Mouse (Mus musculus) ZHBTc4 (cell line): ENCODE measurements at regions not wholly inside any gene's neighbourhood (a gene's known extent, or its start where the extent isn't known, plus 50 kb on each side); places are given as distances from the start of the nearest gene placed in this dataset.

Source experiments
- DNase-seq: peaks from one replicate; pipeline ENCODE4 v3.0.0-alpha.2; 2011; ENCODE audit warnings: low read depth, low spot score

DNA sequence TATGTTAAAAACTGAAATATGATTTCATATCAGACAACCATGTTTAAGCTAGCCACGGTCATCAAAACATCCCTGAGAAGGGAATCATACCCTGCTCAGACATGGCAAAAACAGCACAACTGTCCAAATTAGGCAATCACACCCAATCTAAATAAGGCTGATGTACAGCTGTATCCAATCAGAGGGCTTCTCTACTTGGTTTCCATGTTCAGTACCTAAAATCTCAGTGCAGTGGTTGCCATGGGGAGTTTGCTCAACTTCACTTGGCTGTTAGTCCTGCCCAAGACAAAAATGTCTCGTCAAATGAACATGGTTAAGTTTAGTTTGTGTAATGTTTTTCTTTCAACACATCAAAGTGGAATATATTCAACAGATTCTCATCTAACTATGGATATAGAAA is 987.0 kb downstream of the Cdh9 start:
- no peak for DNase-seq

- no peak for DNase-seq
These were observed 1002.1 kb downstream of the Cdh9 start for GRCm38 (mm10) chr15:17730651-17731050.

DNA sequence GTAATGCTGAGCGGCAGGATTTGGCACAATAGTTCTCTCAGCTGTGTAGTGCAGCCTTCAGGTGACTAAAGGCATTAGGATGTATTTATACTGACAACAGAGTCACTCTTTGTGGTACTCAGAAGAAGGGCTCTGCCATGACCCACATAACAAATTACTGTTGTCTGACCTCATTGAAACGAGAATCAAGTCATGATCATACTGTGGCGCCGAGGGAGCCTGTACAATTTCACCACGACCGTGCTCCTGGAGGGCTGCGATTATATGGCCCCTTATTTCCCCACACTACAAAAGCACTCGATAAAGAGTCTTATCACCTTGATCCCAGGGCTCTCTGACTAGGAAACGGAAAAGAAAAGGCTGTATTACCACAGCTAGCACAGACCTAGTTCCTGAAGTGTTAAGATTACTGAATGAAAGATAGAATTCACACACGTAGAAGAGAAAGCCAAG is 1041.7 kb downstream of the Cdh9 start:
- no peak for DNase-seq

DNA sequence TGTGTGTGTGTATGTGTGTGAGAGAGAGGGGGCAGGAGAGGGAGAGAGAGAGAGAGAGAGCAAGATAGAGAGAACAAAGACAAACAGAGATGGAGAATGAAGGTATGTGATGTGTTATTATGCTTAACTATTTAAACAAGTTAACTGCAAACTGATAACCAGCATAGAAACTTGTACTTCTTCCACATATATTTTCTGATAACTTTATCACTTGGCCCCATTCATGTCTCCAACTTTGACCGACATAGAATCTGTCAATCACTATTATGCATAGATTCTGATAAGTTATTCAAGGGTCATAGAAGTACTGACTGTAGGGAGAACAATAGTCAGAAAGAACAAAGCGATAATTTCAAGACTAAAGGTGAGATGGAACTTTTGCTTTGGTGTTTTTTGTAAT is 1039.0 kb upstream of the Cdh10 start:
- no peak for DNase-seq

DNA sequence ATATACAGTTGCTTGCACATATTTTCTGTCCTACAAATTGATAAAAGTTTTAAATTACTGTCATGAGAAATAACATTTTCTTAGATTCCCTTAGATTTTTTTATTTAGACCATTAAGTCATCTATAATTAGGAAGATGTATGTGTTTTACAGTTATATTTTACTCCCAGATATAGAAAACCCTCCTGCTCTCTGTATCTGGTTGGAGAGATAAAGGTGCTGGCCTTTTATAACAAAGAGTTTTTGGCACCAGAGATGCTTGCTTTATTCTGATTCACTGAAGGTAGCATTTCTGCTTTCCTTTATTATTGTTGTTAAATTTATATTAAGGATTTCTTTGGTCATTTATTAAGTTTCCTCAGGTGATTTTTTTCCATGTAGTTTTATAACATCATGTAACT is 1035.4 kb upstream of the Cdh10 start:
- no peak for DNase-seq

DNA sequence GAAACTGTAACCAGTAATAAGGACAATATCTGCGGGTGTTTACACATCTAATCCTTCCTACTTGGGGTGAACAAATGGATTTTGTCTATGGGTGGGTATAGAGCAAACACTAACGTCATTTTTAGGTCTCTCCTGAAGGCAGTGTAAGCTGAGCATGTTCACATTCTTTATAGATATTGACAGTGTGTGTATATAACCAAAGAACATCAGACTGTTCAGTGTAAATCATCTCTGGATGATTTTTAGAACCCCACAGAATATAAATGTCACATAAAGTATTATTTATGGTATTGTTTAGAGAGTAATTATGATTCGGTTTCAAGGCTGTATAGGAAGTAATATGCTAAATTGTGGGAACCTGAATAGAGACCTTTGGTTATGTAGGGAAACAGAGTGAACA is 1021.2 kb upstream of the Cdh10 start:
- no peak for DNase-seq

DNA sequence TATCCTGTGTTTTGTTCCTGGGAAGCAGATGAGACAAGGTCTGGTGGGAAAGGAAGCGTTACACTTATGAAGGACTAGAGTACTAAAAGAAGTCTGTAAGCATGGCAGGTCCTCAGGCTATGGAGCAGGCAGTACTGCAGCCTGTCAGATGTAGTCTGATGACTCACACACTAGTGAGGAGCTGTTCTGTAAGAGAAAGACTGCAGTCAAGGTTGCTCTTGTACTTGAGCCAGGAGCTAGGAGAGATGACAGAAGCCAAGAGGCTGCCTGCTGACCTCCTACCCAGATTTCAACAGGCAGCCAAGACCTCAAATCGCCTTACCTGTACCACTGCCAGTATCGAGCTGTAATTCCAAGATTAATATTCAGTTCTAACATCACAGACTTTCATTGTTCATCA is 1017.3 kb upstream of the Cdh10 start:
- DNase-seq: no peak

DNA sequence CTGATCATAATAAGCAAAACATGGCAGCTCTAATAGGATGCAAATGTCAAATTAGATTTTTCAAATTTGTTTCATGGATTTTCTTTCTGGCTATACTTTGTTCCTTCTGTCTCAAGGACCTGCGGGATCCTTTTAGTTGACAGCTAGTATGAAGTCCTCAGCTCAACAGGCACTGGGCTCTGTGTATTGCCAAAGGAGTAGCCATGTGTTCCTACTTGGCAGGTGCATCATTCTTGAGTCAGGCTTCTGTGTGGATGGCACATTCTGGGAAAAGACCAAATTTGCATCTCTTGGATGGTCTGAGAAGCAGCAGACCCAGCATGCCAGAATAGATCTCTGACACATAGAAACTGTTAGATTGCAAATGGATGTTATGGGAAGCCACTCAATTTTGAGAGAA is 1015.6 kb upstream of the Cdh10 start:
- DNase-seq: no peak

DNA sequence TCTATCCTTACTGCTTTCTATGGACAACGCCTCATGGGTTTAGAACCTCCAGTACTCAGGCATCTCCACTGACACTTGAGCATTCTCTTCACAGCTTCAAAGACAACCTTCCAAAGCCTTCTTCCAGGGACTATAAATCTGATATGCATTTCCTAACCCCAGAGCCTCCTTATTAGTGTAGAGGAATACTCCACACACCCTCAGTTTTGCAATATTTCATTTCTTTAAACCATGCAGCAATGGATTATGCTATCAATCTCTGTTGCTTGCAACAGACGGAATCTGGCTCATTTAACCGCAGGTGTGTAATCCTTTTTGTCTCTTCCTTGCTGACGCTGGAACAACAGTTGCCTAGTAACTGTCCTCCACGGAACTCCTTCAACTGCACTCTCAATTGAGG is 988.4 kb upstream of the Cdh10 start:
- DNase-seq: no peak

DNA sequence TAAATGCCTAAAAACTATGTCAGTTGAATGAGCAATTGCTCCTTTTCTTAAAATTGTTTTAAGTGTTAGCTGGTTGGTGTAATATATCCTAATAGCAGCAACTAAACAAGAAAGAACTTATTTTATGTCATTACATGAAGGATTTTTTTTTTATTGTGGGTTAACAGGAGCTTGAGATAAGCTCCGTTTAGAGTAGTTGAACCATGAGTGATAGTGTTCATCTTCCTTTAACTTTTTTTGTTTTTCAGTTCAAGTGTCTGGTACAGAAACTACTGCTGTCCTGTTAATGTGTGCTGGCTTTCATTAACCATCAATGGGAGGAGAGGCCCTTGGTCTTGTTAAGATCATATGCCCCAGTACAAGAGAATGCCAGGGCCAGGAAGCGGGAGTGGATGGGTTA is 986.8 kb upstream of the Cdh10 start:
- DNase-seq: no peak

DNA sequence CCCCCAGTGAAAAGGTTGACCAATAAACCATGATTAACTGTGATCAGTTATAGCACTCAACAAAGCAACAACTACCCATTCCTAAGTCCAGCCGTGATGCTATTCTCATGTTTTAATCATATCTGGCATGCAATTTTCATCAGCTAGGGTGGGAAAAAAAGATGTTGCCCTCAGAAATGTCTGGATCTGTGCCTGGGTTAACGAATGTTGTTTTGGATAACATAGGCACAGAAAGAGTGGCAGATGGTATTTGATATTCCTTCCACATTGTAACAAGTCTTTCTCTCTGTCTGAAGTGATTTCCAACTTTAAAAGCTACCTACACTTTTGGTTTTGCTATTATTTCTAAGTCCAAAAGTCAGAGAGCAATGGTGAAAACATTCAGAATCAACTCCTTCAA is 938.6 kb upstream of the Cdh10 start:
- no peak for DNase-seq

DNA sequence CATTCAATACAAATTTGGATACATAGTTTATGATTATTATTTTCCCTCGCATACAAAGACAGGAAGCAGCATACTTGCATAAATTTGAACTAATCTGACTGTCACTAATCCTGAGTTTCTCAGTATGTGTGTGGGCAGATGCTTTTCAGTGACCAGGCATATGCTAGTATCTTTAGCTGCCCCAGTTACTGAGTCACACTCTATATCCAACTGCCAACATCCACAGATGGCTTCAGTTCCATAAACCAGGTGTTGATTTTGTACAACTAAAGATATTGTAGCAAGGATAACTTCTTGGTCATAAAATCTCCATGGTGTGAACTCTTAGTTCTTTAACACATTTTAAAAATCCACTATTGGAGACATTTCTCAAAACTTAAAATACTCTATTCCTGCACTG is 929.4 kb upstream of the Cdh10 start:
- no peak for DNase-seq

DNA sequence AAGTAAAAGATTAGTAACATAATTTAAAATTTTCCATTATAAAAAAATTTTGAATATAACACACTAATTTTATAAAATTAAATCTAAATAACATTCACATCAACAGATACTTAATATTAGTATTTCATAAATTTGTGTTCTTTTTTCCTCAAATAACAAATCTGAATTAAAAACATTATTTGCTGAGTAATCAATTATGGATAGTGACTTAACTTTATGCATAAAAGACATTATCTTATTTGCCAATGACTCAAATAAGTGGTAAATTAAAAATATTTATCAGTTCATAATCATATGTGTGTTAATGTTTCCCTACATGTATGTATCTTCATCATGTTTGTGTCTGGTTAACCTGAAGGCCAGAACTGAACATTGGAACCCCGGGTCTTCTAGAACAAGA is 918.7 kb upstream of the Cdh10 start:
- no peak for DNase-seq

DNA sequence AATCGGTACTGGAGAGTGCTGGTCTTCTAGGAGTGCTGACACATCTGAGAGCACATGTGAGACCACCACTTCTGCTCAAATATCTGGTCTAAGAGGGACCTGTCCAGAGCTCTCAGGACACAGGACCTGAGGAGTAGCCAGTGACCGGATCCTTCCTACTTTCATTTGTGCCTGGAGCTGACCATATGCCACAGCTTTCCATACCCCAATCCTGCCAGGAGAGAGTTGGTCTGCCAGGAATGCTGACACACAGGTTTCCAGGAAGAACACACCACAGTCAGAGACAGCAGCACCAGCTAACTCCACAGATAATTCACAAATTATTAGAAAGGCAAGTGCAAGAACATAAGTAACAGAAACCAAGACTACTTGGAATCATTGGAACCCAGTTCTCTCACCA is 906.5 kb upstream of the Cdh10 start:
- DNase-seq: no peak

DNA sequence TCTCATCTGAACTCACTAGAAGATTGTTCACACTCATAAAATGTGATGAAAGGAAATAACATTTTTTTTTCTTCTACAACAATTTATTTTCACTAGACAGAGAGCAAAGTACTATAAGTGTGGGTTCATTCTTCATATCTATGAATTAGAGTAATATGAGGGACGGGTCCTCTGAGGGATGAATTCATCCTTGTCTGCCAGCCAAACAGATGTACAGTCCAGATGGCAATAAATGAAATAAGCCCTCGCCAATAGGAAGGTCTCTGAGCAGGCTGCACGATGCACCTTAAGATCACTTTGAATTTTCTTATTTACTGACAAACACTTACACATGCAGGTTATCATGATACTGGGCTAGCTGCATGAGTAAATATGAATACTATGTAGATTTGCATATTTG is 886.2 kb upstream of the Cdh10 start:
- DNase-seq: no peak

DNA sequence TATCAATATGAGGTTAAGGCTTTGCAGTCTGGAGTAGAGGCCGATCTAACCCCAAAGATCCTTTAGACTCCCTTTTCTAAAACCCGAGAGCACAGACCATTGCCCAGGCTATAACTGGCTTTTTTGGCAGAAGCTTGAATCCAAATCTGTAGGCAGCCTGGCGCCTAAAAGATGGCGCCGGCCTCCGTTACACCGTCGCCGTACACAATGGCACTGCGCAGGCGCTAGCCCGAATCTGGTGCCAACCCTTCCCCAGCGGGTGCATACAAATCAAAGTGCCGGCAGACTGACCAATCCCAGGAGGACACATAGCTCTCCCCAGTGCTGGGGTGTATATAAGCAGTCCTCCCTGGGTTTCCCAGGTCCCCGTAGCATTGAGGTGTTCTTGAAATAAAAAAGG is 884.9 kb upstream of the Cdh10 start:
- DNase-seq: peak; percentile 4

DNA sequence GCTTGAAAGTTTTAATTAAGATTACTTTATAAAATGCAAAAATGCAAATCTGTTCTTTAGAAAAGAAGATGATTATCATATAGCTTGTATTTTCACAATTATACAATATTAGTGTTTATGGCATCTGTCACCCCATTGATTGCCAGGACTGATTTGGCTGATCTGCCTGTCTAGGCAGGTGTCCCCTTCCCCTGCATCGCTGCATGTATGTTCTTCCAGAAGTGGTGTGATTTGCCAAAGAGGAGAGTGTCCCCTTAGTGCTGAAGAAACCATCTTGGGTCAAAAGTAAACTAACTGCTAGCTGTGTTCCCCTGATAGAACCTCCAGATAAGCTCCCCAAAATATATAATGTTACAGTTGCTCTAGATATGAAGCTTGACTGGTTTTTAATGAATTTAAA is 883.3 kb upstream of the Cdh10 start:
- DNase-seq: no peak

- DNase-seq: no peak
These were observed 856.0 kb upstream of the Cdh10 start for GRCm38 (mm10) chr15:17962778-17963177.

GRCm38 (mm10) chr15:17963240-17964209 is 855.2 kb upstream of the Cdh10 start:
- DNase-seq: no peak

GRCm38 (mm10) chr15:17987763-17988162 is 831.0 kb upstream of the Cdh10 start:
- no peak for DNase-seq

GRCm38 (mm10) chr15:18032626-18033025 is 786.1 kb upstream of the Cdh10 start:
- no peak for DNase-seq

DNA sequence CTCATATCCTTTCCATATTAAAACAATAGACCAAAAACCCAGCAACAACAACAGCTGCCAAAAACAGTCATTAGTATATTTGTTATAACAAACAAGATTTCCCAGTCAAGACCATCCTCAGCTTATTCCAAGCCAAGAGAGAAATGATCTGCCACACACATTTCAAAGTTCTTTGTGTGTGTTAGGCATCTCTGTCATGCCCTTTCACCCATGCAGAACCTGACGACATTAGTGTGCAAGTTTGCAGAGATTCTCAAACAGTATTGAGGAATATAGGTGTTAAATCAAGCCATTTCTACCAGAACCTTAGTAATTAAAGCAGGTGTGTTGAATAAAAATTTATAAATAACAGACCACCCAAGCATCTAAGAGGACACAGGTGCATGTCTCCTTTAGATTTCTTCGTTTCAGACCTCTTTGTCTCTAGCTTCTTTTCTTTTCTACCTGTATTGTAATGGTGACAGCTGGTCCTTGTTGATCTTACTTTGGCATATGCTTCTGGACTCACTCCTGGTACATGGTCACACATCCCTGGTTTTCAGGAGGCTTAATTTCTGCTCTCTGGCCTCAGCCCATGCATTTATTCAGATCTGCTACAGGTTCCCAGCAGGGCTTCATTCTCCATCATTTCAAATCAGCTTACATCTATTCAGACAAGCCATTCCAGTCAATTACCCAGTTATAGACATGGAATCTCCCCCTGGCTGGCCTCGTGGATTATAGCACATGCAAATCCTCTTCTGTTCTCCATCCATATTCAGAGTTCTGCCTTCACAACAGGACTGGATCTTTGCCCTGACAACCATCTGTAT is 766.3 kb upstream of the Cdh10 start:
- DNase-seq: no peak

DNA sequence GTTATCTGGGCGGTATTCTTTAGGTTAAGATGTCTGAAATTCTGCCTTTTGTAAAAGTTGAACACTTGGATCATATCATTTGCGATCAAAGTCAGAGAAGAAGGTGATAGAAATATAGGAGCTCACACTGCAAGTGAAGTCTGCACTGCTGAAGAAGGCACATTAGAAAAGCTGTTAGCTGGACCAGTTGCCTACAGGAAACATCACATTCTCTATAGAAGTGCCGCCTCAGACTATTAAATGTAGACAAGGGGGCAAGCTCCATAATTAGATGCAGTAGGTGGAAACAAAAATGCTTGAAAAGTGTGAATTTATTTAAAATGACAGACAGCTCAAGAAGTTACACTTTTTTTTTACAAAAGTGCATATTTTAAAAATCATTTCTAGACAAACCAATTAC is 753.2 kb upstream of the Cdh10 start:
- DNase-seq: no peak
